Mouse (Mus musculus) cerebellum, adult 11 months (tissue): ENCODE results near the gene Exoc4.

ENCODE experiments used
- DNase-seq: peaks from one replicate; pipeline ENCODE4 v3.0.0; 2022

The Exoc4 gene

GRCm38 (mm10) chr6:33872192-33872591 is 623.3 kb downstream of the Exoc4 start:
- no peak for DNase-seq

- DNase-seq: no peak
Measured at GRCm38 (mm10) chr6:33873000-33873399, 624.1 kb downstream of the Exoc4 start.

- peak; percentile 34 for DNase-seq
Measured at GRCm38 (mm10) chr6:33874291-33875014, 625.6 kb downstream of the Exoc4 start.

GRCm38 (mm10) chr6:33884141-33884683 is 635.3 kb downstream of the Exoc4 start:
- DNase-seq: no peak

GRCm38 (mm10) chr6:33886941-33887340 is 638.1 kb downstream of the Exoc4 start:
- no peak for DNase-seq

GRCm38 (mm10) chr6:33890926-33891325 is 642.0 kb downstream of the Exoc4 start:
- DNase-seq: no peak

GRCm38 (mm10) chr6:33892142-33892541 is 643.3 kb downstream of the Exoc4 start:
- DNase-seq: no peak

- DNase-seq: no peak
Measured at GRCm38 (mm10) chr6:33899973-33900372, 651.1 kb downstream of the Exoc4 start.

GRCm38 (mm10) chr6:33900615-33901014 is 651.7 kb downstream of the Exoc4 start:
- no peak for DNase-seq

- no peak for DNase-seq
Measured at GRCm38 (mm10) chr6:33905099-33905498, 656.2 kb downstream of the Exoc4 start.

GRCm38 (mm10) chr6:33910671-33911070 is 661.8 kb downstream of the Exoc4 start:
- no peak for DNase-seq

- no peak for DNase-seq
Measured at GRCm38 (mm10) chr6:33913072-33913471, 664.2 kb downstream of the Exoc4 start.

GRCm38 (mm10) chr6:33913486-33913885 is 664.6 kb downstream of the Exoc4 start:
- DNase-seq: no peak

- DNase-seq: no peak
Measured at GRCm38 (mm10) chr6:33913964-33914363, 665.1 kb downstream of the Exoc4 start.

GRCm38 (mm10) chr6:33923571-33923970 is 674.7 kb downstream of the Exoc4 start:
- no peak for DNase-seq

- no peak for DNase-seq
Measured at GRCm38 (mm10) chr6:33924888-33925287, 676.0 kb downstream of the Exoc4 start.

GRCm38 (mm10) chr6:33929342-33930086 is 680.6 kb downstream of the Exoc4 start:
- peak; percentile 75 for DNase-seq

GRCm38 (mm10) chr6:33930087-33930945 is 681.4 kb downstream of the Exoc4 start:
- no peak for DNase-seq

GRCm38 (mm10) chr6:33937906-33938305 is 689.0 kb downstream of the Exoc4 start:
- no peak for DNase-seq

- no peak for DNase-seq
Measured at GRCm38 (mm10) chr6:33939169-33939568, 690.3 kb downstream of the Exoc4 start.

- no peak for DNase-seq
Measured at GRCm38 (mm10) chr6:33946911-33947489, 698.1 kb downstream of the Exoc4 start.

- DNase-seq: no peak
Measured at GRCm38 (mm10) chr6:33950113-33950512, 701.2 kb downstream of the Exoc4 start.

- no peak for DNase-seq
Measured at GRCm38 (mm10) chr6:33955469-33955868, 706.6 kb downstream of the Exoc4 start.
